Mouse (Mus musculus) cortical plate, adult 2 months (tissue): ENCODE measurements around the gene Slc39a3. TPM values are rescaled to one million over a fixed set of nuclear protein-coding genes. Genes with fewer than 3 reads are reported as not detected.

Source experiments
- H3K27ac ChIP-seq: fragments of 200-500 bp; 2 replicates; pipeline ENCODE4 v1.5.1; 2012; ENCODE audit warnings: low read length, control low read depth, inconsistent platforms; ENCODE audit not compliant: insufficient read depth
- H3K4me1 ChIP-seq: fragments of 200-500 bp; 2 replicates; pipeline ENCODE4 v1.6.1; 2011; ENCODE audit warnings: low read length; ENCODE audit not compliant: control insufficient read depth, insufficient read depth
- H3K4me3 ChIP-seq: fragments of 200-500 bp; 2 replicates; pipeline ENCODE4 v1.5.1; 2011; ENCODE audit warnings: mild to moderate bottlenecking, low read length, control low read depth; ENCODE audit not compliant: insufficient read depth
- CTCF ChIP-seq: fragments of 200-500 bp; IDR thresholded peaks from 2 replicates; pipeline ENCODE4 v1.5.1; 2011; ENCODE audit warnings: mild to moderate bottlenecking, control low read depth, low read length; ENCODE audit not compliant: insufficient read depth; ENCODE audit errors: extremely low read depth
- POLR2A ChIP-seq: fragments of 200-500 bp; IDR thresholded peaks from 2 replicates; pipeline ENCODE4 v1.6.1; 2011; ENCODE audit warnings: mild to moderate bottlenecking, low read length, control low read depth; ENCODE audit not compliant: insufficient read depth; ENCODE audit errors: extremely low read depth
- polyA plus RNA-seq: library from polyadenylated mRNA; depleted of rRNA; stranded (reverse); fragments of >200 nt; gene quantifications from 2 replicates; pipeline ENCODE4 v1.2.3, GENCODE M21; 2012

The Slc39a3 gene
- polyA plus RNA-seq, 1 experiment: 72.8 TPM

DNA sequence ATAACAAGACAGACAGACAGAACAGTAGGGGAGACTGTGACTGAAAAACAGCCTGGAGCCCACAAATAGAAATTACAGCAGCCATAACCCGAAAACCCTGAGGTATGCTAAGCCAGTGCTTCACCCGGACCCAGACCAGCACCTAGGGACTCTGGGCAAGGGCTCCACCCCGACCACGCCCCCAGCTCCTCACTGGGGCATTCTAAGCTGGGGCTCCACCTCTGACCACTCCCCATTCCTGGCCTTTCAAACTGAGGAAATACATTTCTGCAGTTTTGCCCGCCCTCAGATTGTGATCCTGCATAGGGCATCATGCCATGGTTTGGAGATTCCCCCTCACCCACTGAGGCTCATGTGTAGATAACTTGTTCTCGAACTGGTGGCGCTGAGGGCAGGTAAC lies 30.0 kb downstream of the Slc39a3 start:
- peaks cover 7% of the 10 kb centered on the region for H3K4me1 ChIP-seq
- no peak overlapping the region for H3K27ac ChIP-seq
- H3K4me3 ChIP-seq: no peak overlapping the region
- no peak for TF ChIP-seq CTCF
- no peak for TF ChIP-seq POLR2A

GRCm38 (mm10) chr10:81006005-81006677 lies 31.1 kb downstream of the Slc39a3 start:
- H3K27ac ChIP-seq: peak overlapping the region; percentile 18; the same call in 1 of the 2 replicates

DNA sequence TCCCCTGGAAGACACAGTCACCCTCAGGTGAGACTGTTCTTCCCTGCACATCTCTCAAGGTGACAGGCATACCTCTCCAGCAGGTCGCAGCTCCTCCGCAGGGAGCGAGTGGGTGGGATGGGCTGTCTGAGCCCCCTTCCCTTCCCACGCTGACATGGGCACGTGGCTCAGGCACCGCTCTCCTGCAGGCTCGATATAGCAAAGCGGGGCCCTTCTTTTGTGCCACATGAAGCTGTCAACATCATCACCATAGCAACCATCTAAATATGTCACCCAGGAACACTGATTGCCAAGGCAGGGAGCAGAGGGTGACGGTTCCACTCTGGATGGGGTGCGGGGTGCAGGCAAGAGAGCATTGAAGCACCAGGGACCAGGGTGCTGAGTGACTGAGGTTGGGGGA lies 36.1 kb downstream of the Slc39a3 start:
- Histone ChIP-seq H3K4me1 (peaks cover 11% of the 10 kb centered on the region), H3K4me3 (peak overlapping the region; percentile 17; the same call in 1 of the 2 replicates), H3K27ac (peak overlapping the region; percentile 85)
- TF ChIP-seq CTCF (no peak), POLR2A (no peak)

More at GRCm38 (mm10) chr10:81006005-81006677, 31.1 kb downstream of the Slc39a3 start:
- TF ChIP-seq CTCF (no peak), POLR2A (no peak)
- Histone ChIP-seq H3K4me1 (peaks cover 12% of the 10 kb centered on the region), H3K4me3 (no peak overlapping the region)

GRCm38 (mm10) chr10:81000197-81001062 lies 36.8 kb downstream of the Slc39a3 start:
- H3K27ac ChIP-seq: peak overlapping the region; percentile 85
- no peak for TF ChIP-seq POLR2A
- TF ChIP-seq CTCF: no peak

GRCm38 (mm10) chr10:80999362-81000196 lies 37.6 kb downstream of the Slc39a3 start:
- peak; percentile 88 for TF ChIP-seq CTCF
- no peak for TF ChIP-seq POLR2A
- no peak overlapping the region for H3K27ac ChIP-seq
- peaks cover 10% of the 10 kb centered on the region for H3K4me1 ChIP-seq
- no peak overlapping the region for H3K4me3 ChIP-seq

More at GRCm38 (mm10) chr10:81000197-81001062, 36.8 kb downstream of the Slc39a3 start:
- Histone ChIP-seq H3K4me1 (peaks cover 10% of the 10 kb centered on the region), H3K4me3 (peak overlapping the region; percentile 17; the same call in 1 of the 2 replicates)

GRCm38 (mm10) chr10:80998778-80999177 lies 38.4 kb downstream of the Slc39a3 start:
- Histone ChIP-seq H3K4me1 (peaks cover 11% of the 10 kb centered on the region), H3K27ac (no peak overlapping the region), H3K4me3 (no peak overlapping the region)
- peak; percentile 74 for TF ChIP-seq CTCF
- TF ChIP-seq POLR2A: no peak

DNA sequence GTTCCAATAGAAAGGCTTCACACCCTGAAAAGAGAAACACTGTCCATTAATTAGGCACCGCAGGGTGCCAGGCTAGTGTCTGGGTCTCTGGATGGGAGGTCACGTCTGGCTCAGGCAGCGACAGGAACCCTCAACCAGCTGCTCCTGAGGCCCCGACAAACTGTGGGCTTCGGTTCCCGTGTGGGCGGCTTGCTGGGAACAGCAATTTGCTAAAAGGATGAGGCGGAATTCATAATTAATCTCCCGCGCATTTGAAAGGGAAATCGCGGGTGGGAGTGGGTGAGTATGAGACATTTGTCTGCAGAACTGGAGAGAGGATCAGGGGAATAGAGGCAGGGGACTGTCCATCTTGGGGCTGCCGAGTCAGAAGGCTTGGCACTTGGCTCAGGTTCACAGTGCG lies 39.2 kb downstream of the Slc39a3 start:
- H3K4me3 ChIP-seq: no peak overlapping the region
- H3K27ac ChIP-seq: 0 out of 2 replicates have a peak overlapping the region, but pooled peaks have one; percentile 15

GRCm38 (mm10) chr10:80997332-80997731 lies 39.9 kb downstream of the Slc39a3 start:
- TF ChIP-seq CTCF: no peak
- TF ChIP-seq POLR2A: no peak
- H3K4me1 ChIP-seq: peaks cover 14% of the 10 kb centered on the region
- 0 out of 2 replicates have a peak overlapping the region, but pooled peaks have one; percentile 15 for H3K27ac ChIP-seq
- H3K4me3 ChIP-seq: no peak overlapping the region

More for the DNA sequence above, 39.2 kb downstream of the Slc39a3 start:
- no peak for TF ChIP-seq CTCF
- TF ChIP-seq POLR2A: no peak
- H3K4me1 ChIP-seq: peaks cover 15% of the 10 kb centered on the region

DNA sequence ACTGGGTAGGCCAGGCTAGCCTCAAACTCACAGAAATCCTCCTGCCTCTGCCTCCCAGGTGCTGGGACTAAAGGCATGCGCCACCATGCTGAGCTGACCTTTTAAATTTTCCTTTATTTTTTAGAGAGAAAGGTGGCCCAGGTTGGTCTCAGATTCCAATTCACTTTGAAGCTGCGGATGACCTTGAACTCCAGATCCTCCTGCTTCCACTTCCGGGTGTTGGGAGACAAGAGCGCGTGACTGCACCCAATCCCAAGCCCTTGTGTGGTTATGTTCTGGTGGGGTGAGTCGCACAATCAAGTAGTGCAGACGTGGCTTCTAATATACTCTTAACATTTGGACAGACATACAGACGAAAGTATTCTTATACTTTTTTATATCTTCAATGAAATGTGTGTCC lies 40.7 kb downstream of the Slc39a3 start:
- TF ChIP-seq POLR2A: no peak
- H3K4me3 ChIP-seq: no peak overlapping the region
- H3K27ac ChIP-seq: no peak overlapping the region
- peaks cover 10% of the 10 kb centered on the region for H3K4me1 ChIP-seq
